Mouse (Mus musculus) left cerebral cortex, postnatal 36 days (tissue): ENCODE results near the gene Atrnl1. TPM values are rescaled to one million over a fixed set of nuclear protein-coding genes. Genes with fewer than 3 reads are reported as not detected.
"Not testable (repeated sequence)": the region's sequence is repeated elsewhere in the genome, so short reads cannot be mapped to it uniquely, and the experiment has no call there.

ENCODE experiments used
- DNase-seq, 2 experiments: peaks; one replicate each; pipeline ENCODE4 v3.0.0; 2021 to 2022; ENCODE audit warnings: low spot score in 2 of 2, mixed read lengths in 1 of 2
- intact Hi-C: fragments of 180-260 bp; cut with DNase I; formaldehyde crosslinking; loops from one replicate; pipeline ENCODE4 v1.15.1; 2025
- total RNA-seq, 2 experiments: library from RNA; stranded (reverse); gene quantifications; 2 replicates each; pipeline ENCODE4 v1.2.3; 2021

Gene Atrnl1
- total RNA-seq, 2 experiments from 2014 or later, result 102 to 104 TPM

DNA sequence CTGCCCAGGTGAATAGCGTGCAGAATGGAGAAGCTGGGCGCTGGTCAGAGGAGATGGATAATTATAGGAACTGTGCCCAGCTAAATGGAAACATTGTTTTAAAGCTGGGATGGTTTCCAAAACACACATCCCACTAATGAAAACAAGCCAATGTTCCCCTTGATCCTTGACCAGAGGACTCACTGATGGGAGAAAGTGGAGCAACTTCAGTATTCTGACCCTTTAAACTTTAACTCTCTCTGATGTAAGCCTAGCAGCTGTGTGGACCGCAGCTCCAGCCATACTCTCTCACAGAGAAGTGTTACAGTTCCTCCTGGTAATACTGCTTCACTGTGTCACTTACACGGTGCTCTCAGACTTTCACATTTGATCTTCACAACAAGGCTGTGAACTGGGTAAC lies 432.7 kb downstream of the Atrnl1 start:
- no peak for DNase-seq
- intact Hi-C loops, result no loop called here

- DNase-seq, result no peak
- intact Hi-C loops, result no loop called here
These were observed 434.0 kb downstream of the Atrnl1 start for GRCm38 (mm10) chr19:58044816-58045215.

GRCm38 (mm10) chr19:58046656-58047055 lies 435.8 kb downstream of the Atrnl1 start:
- no peak for DNase-seq
- intact Hi-C loops, result no loop called here

GRCm38 (mm10) chr19:58050410-58050809 lies 439.6 kb downstream of the Atrnl1 start:
- DNase-seq, intact Hi-C loops: not testable (repeated sequence)

DNA sequence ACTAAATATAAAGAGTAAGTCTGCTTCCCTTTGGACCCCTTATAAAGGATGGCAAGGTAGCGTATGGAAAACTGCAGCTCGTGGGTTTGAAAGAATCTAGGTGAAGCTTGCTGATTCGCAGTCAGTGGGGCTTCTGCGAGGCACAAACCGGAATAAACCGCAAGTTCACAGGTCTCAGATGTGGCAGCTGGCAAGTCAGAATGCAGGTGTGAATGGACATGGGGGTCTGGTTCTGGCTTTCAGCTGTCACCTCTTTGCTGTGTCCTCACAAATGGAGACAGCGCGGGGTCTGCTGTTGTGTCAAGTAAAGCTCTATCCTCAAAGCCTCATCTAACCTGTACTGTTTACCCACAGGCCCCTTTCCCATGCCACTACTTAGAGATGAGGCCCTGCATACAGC lies 440.2 kb downstream of the Atrnl1 start:
- no peak for DNase-seq
- intact Hi-C loops, result no loop called here

DNA sequence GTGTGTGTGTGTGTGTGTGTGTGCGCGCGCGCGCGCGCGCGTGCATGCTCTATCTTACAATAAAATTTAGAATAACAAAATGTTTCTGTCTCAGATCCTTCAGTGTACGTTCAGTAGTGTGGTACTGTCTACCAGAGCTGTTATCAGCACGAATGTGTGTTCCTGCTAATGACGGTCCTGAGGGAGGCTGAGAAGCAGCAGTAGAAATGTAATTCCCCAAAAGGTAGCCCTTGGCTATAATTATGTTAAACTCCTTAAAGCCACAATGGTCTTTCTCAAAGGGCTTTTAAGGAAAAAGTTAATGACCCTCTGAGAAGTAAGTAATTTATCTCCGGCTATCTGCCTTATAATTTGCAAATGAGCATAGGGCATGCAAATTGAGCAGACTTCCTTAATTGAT lies 441.1 kb downstream of the Atrnl1 start:
- DNase-seq, result no peak
- intact Hi-C loops, result no loop called here

GRCm38 (mm10) chr19:58052444-58053135 lies 441.8 kb downstream of the Atrnl1 start:
- DNase-seq, result no peak
- intact Hi-C loops, result no loop called here

- intact Hi-C loops, result no loop called here
- DNase-seq, result no peak
These were observed 448.9 kb downstream of the Atrnl1 start for GRCm38 (mm10) chr19:58059719-58060118.

GRCm38 (mm10) chr19:58060199-58060853 lies 449.5 kb downstream of the Atrnl1 start:
- no peak for DNase-seq
- intact Hi-C loops, result no loop called here

DNA sequence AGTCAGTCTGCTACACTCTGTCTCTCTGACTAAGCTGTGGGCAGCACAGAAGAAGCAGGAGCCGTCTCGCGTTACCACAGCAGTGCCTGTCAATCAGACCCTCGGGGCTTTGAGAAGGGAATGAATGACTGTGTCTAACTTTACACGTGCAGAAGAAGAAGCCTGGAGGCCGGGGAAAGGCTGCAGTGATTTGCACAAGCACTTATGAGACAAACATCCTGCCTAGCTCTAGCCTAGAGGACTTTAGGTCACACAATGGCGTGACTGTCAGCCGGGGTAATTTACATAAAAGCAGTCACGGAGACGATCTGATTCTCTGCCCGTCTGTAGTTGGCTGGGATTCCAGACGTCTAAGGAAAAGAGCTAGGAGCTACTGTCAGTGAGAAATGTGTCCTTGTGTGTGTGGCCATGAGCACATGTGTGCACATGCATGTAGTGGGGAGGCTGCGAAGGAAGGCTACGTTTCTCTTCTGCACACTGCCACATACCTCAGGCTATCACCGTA lies 450.1 kb downstream of the Atrnl1 start:
- no peak for DNase-seq
- intact Hi-C loops, result no loop called here

DNA sequence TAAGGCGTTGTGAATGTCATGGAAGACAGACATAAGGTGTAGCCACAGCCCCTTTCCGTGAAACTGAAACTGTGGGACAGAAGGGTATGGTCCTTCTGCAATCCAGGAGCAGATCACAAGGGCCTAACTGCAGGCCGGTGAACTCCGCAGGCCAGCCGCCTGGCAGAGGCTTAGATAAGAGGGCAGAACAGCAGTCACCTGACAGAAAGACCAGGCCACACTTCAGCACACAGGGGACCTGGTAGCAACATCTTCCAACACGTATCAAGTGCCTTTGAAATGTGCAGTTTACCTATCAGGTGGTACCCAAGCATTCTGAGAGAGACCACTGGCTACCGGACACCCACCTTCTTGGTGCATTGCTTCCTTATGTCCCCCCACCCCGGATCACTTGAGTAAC lies 451.1 kb downstream of the Atrnl1 start:
- DNase-seq, result no peak
- intact Hi-C loops, result no loop called here

GRCm38 (mm10) chr19:58063541-58063940 lies 452.7 kb downstream of the Atrnl1 start:
- DNase-seq, result no peak
- intact Hi-C loops, result no loop called here

DNA sequence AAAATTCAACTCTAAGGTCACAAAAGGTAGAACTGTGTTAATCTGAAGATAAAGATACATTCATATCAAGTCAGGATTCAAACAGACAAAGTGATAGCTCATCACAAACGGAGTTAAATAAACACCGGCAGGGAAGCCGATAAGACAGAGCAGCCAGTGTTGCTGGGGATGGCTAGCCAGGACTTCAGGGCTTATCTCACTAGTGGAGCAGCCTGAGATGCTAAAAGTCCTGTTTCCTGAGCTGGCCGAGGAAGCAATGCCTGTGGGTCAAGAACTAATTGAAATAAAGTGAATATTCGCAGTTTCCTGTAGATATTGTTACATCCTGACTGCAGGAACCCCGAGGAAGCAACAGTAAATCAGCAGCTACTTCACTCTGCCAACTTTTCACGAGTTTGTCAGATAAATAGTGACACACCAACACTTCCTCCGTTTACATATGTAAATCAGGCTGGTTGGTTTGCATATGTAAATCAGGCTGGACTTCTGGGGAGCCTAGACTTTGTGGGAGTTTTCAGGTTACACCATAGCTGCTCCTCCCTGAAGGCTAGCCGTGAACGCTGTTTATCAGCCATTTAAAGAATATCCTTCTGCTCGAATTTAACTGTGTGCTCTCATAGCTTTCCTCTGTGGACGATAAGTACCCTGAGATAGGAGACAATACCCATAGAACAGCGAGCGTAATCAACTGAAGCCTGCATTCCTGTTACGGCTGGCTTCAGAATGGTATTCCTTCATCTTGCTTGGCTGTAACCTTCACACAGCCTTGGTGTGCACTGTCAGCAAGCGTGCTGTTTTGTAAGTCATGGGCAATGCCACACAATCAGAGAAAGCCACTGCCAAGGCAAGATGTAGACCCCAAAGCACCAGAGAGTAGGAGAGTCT lies 453.5 kb downstream of the Atrnl1 start:
- no peak for DNase-seq
- intact Hi-C loops, result no loop called here

- intact Hi-C loops, result no loop called here
- DNase-seq, result no peak
These were observed 454.1 kb downstream of the Atrnl1 start for GRCm38 (mm10) chr19:58065001-58065314.

GRCm38 (mm10) chr19:58065514-58065913 lies 454.7 kb downstream of the Atrnl1 start:
- intact Hi-C loops, result no loop called here
- no peak for DNase-seq

DNA sequence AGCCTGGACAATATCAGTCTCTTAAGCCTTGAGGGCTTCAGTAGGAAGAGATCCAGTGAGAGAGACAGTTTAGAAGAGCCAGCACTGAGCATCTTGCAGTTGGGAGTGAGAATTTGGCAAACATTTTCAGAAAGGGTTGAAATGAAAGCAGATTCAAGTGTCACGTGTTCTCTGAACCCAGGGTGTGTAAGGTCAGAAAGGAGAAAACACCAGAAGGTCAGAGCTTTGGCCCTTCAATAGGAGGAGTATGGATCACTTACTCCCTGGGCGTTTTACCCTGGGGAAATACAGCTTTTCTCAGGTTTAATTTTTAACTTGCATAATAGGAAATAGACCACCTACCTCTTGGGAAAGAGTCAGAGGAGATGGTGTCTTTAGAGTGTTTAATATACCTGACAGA lies 457.3 kb downstream of the Atrnl1 start:
- DNase-seq, result no peak
- intact Hi-C loops, result no loop called here

DNA sequence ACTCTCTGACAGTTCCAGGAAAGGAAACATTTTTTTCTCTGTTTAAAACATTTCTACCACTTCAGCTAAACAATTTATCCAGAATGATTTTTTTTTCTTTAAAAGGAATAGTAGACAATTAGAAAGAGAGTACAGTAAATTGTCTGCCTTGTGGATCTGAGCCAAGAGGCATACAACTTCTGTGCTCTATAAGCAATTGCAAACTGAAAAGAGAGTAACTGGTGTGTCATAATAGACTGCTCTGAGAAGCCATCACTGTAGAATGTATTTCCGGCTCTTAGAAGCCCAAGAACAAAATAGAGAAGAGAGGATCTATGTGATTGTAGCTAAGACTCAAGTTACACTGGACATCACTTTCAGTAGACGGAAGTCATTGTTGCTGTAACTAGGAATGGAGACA lies 458.1 kb downstream of the Atrnl1 start:
- intact Hi-C loops, result no loop called here
- DNase-seq, result no peak

DNA sequence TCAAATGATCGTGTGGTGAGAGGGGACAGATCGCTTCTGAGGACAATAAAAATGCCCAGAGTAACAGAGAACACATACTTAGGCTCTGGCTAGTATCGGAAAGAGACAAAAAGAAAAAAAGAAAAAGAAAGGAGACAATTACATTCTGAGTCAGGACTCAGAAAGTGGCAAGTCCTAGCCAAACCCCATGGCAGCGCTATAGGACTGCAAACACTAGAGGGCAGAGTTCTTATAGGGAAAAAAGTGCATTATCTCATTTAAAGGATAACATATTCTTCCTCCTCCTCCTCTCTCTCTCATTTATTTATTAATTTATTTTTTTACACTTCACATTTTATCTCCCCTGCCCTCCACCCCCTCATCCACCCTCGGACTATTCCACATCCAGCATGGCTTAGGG lies 461.6 kb downstream of the Atrnl1 start:
- DNase-seq, result no peak
- intact Hi-C loops, result no loop called here

DNA sequence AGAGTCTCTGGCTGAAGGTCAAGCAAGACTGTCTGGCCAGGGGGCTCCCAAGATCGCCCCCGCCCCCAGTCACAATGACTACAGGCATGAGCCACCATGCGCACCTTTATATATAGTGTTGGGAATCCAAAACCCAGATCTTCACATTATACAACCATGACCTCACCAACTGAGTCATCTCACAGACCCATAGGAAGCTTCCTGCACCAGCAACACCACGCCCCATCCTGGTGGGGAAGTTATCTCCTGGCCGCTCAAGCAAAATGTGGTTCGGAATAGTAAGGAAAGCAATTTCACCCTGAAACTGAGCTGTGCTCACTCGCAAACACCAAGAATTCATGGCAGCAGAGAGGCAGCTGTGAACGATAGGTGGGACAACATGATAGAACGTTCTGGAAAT lies 462.0 kb downstream of the Atrnl1 start:
- DNase-seq, result no peak
- intact Hi-C loops, result no loop called here

GRCm38 (mm10) chr19:58075252-58075651 lies 464.4 kb downstream of the Atrnl1 start:
- intact Hi-C loops, result no loop called here
- DNase-seq, result no peak

GRCm38 (mm10) chr19:58076961-58077371 lies 466.1 kb downstream of the Atrnl1 start:
- DNase-seq, result no peak
- intact Hi-C loops, result no loop called here
